Mouse (Mus musculus): ENCODE measurements at regions not wholly inside any gene's neighbourhood (a gene's known extent, or its start where the extent isn't known, plus 50 kb on each side); places are given as distances from the start of the nearest gene placed in this dataset.

- DNase-seq (ENCODE audit: low spot score), result no peak
Observed at GRCm38 (mm10) chr11:114258218-114258617, 191.4 kb upstream of the Sdk2 start.

GRCm38 (mm10) chr11:114257756-114258155 lies 190.9 kb upstream of the Sdk2 start:
- DNase-seq (ENCODE audit: low spot score), result no peak

- DNase-seq (ENCODE audit: low spot score), result no peak
Observed at GRCm38 (mm10) chr11:114257061-114257460, 190.2 kb upstream of the Sdk2 start.

GRCm38 (mm10) chr11:114254344-114254743 lies 187.5 kb upstream of the Sdk2 start:
- no peak for DNase-seq (ENCODE audit: low spot score)

GRCm38 (mm10) chr11:114251614-114252013 lies 184.8 kb upstream of the Sdk2 start:
- DNase-seq (ENCODE audit: low spot score), result no peak

- DNase-seq (ENCODE audit: low spot score), result no peak
Observed at GRCm38 (mm10) chr11:114249215-114249614, 182.4 kb upstream of the Sdk2 start.

GRCm38 (mm10) chr11:114248261-114248898 lies 181.5 kb upstream of the Sdk2 start:
- DNase-seq (ENCODE audit: low spot score), result no peak

- no peak for DNase-seq (ENCODE audit: low spot score)
Observed at GRCm38 (mm10) chr11:114239311-114239803, 172.5 kb upstream of the Sdk2 start.

- no peak for DNase-seq (ENCODE audit: low spot score)
Observed at GRCm38 (mm10) chr11:114238801-114239200, 172.0 kb upstream of the Sdk2 start.

- DNase-seq (ENCODE audit: low spot score), result no peak
Observed at GRCm38 (mm10) chr11:114238316-114238715, 171.5 kb upstream of the Sdk2 start.

GRCm38 (mm10) chr11:114234542-114234910 lies 167.7 kb upstream of the Sdk2 start:
- DNase-seq (ENCODE audit: low spot score), result no peak

GRCm38 (mm10) chr11:114233636-114234541 lies 167.0 kb upstream of the Sdk2 start:
- no peak for DNase-seq (ENCODE audit: low spot score)

- no peak for DNase-seq (ENCODE audit: low spot score)
Observed at GRCm38 (mm10) chr11:114231841-114232240, 165.0 kb upstream of the Sdk2 start.

GRCm38 (mm10) chr11:114229763-114230162 lies 162.9 kb upstream of the Sdk2 start:
- DNase-seq (ENCODE audit: low spot score), result no peak

GRCm38 (mm10) chr11:114229196-114229595 lies 162.3 kb upstream of the Sdk2 start:
- DNase-seq (ENCODE audit: low spot score), result no peak

- no peak for DNase-seq (ENCODE audit: low spot score)
Observed at GRCm38 (mm10) chr11:114226553-114226952, 159.7 kb upstream of the Sdk2 start.

- no peak for DNase-seq (ENCODE audit: low spot score)
Observed at GRCm38 (mm10) chr11:114224706-114225105, 157.9 kb upstream of the Sdk2 start.

GRCm38 (mm10) chr11:114223061-114223460 lies 156.2 kb upstream of the Sdk2 start:
- DNase-seq (ENCODE audit: low spot score), result no peak

GRCm38 (mm10) chr11:114220466-114220865 lies 153.6 kb upstream of the Sdk2 start:
- DNase-seq (ENCODE audit: low spot score), result no peak

- DNase-seq (ENCODE audit: low spot score), result no peak
Observed at GRCm38 (mm10) chr11:114218732-114219506, 152.1 kb upstream of the Sdk2 start.

GRCm38 (mm10) chr11:114217245-114217757 lies 150.5 kb upstream of the Sdk2 start:
- DNase-seq (ENCODE audit: low spot score), result no peak

- DNase-seq (ENCODE audit: low spot score), result no peak
Observed at GRCm38 (mm10) chr11:114216493-114216892, 149.6 kb upstream of the Sdk2 start.
